Mouse (Mus musculus) forebrain, postnatal 0 days (tissue): ENCODE results near the gene Ctxn1. TPM values are rescaled to one million over a fixed set of nuclear protein-coding genes. Genes with fewer than 3 reads are reported as not detected.
A peak's percentile ranks its signal among the peaks of the same experiment; 100 is the strongest.

ENCODE experiments used
- ATAC-seq: fragments of 200-750 bp; cut with Nextera tagmentation; 2 replicates; pipeline ENCODE4 v1.8.0; 2017; ENCODE audit warnings: mild to moderate bottlenecking, moderate library complexity
- DNase-seq: peaks from one replicate; pipeline ENCODE4 v3.0.0-alpha.2; 2015
- H3K27ac ChIP-seq: fragments of 300-500 bp; sonication (generic); 2 replicates; pipeline ENCODE4 v1.5.1; 2014; ENCODE audit warnings: low read depth, mild to moderate bottlenecking, antibody characterized with exemption, low read length, moderate library complexity, mixed read lengths
- H3K27me3 ChIP-seq: fragments of 300-500 bp; sonication (generic); 2 replicates; pipeline ENCODE4 v1.6.1; 2014; ENCODE audit warnings: mild to moderate bottlenecking, low read length, mixed read lengths; ENCODE audit not compliant: insufficient read depth
- H3K36me3 ChIP-seq: fragments of 300-500 bp; sonication (generic); 2 replicates; pipeline ENCODE4 v1.6.1; 2014; ENCODE audit warnings: mild to moderate bottlenecking, moderate library complexity; ENCODE audit not compliant: insufficient read depth
- H3K4me1 ChIP-seq: fragments of 300-500 bp; sonication (generic); 2 replicates; pipeline ENCODE4 v1.6.1; 2014; ENCODE audit warnings: antibody characterized with exemption; ENCODE audit not compliant: insufficient read depth
- H3K4me2 ChIP-seq: fragments of 300-500 bp; sonication (generic); 2 replicates; pipeline ENCODE4 v1.6.1; 2014; ENCODE audit warnings: low read depth, mild to moderate bottlenecking, moderate library complexity
- H3K4me3 ChIP-seq: fragments of 300-500 bp; sonication (generic); 2 replicates; pipeline ENCODE4 v1.5.1; 2014; ENCODE audit warnings: low read depth, low read length, mixed read lengths
- H3K9ac ChIP-seq: fragments of 300-500 bp; sonication (generic); 2 replicates; pipeline ENCODE4 v1.6.1; 2014; ENCODE audit warnings: mild to moderate bottlenecking
- H3K9me3 ChIP-seq: fragments of 300-500 bp; sonication (generic); 2 replicates; pipeline ENCODE4 v1.6.1; 2016; ENCODE audit warnings: low read length
- CTCF ChIP-seq: sonication (generic); IDR thresholded peaks from 2 replicates; pipeline ENCODE4 v1.5.1; 2016; ENCODE audit warnings: antibody characterized with exemption, control low read depth, low read depth
- WGBS: fragments of 180-500 bp; shearing (Covaris S2); extraction: QIAGEN DNeasy Blood & Tissue Kit; methylation state at CpG from one replicate; pipeline ENCODE4 v1.1.7; 2014; 5-methylcytosine and 5-hydroxymethylcytosine counted together
- polyA plus RNA-seq: library from polyadenylated mRNA; unstranded; fragments of >200 nt; fragmentation: Nextera tagmentation; extraction: Ambion mirVana; gene quantifications from 2 replicates; pipeline ENCODE4 v1.2.1, GENCODE M21; 2015
- total RNA-seq: library from RNA; depleted of rRNA; stranded (reverse); fragments of >200 nt; gene quantifications from 2 replicates; pipeline ENCODE4 v1.2.3, GENCODE M21; 2014

Gene Ctxn1
- total and polyA plus RNA-seq, 2 experiments from 2014 or later, result 113 to 452 TPM

DNA sequence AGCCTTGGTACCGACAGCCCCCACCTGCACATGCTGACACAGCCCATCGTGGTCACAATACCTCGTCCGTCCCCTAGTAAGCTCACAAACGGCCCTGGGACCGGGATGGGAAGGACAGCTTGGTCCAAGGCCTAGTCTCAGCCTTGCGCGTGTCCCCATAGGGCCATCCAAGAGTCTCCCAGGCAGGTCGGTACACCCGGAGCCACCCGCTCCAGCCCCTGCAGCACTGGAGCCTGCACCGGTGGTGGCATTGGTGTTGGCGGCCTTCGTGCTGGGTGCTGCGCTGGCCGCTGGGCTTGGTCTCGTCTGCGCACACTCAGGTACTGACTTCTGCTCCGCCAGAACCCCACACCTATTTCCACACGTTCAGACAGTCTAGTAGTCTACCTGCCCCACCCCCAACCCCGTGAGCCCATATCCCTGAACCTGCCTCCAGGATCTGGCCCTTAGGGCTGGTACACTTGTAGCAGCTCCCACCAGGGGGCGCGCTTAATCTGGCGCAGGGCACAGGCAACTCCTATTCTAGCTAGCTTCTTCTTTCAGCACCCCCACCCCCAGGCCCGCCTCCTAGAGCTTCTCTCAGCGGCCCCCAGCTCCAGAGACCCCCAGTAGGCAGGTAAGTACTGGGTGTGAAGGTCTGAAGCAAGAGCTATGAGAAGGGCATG lies 8.6 kb downstream of the Ctxn1 start:
- H3K4me3 ChIP-seq, result no peak overlapping the region
- H3K9ac ChIP-seq, result no peak overlapping the region
- H3K36me3 ChIP-seq, result peaks cover 45% of the 10 kb centered on the region
- 34% methylated on average over 26 of the region's 26 CpGs for WGBS
- TF ChIP-seq CTCF, result peak; percentile 87
- peaks cover 10% of the 10 kb centered on the region; the same call in 1 of the 2 replicates for H3K4me1 ChIP-seq
- H3K9me3 ChIP-seq, result no peaks in the 10 kb centered on the region
- peak; percentile 34 for ATAC-seq
- H3K27ac ChIP-seq, result no peak overlapping the region
- H3K27me3 ChIP-seq, result no peaks in the 10 kb centered on the region
- DNase-seq, result peak; percentile 86
- H3K4me2 ChIP-seq, result no peak overlapping the region

- no peak for DNase-seq
- Histone ChIP-seq H3K27ac (no peak overlapping the region; the same call in 1 of the 2 replicates), H3K9me3 (no peaks in the 10 kb centered on the region), H3K4me1 (peaks cover 10% of the 10 kb centered on the region; the same call in 1 of the 2 replicates), H3K9ac (no peak overlapping the region), H3K4me3 (no peak overlapping the region), H3K4me2 (no peak overlapping the region), H3K36me3 (peaks cover 46% of the 10 kb centered on the region), H3K27me3 (no peaks in the 10 kb centered on the region)
- ATAC-seq, result no peak
- no peak for TF ChIP-seq CTCF
- 18% methylated on average over 29 of the region's 29 CpGs for WGBS
Observed at GRCm38 (mm10) chr8:4249213-4249612, 9.9 kb downstream of the Ctxn1 start.

DNA sequence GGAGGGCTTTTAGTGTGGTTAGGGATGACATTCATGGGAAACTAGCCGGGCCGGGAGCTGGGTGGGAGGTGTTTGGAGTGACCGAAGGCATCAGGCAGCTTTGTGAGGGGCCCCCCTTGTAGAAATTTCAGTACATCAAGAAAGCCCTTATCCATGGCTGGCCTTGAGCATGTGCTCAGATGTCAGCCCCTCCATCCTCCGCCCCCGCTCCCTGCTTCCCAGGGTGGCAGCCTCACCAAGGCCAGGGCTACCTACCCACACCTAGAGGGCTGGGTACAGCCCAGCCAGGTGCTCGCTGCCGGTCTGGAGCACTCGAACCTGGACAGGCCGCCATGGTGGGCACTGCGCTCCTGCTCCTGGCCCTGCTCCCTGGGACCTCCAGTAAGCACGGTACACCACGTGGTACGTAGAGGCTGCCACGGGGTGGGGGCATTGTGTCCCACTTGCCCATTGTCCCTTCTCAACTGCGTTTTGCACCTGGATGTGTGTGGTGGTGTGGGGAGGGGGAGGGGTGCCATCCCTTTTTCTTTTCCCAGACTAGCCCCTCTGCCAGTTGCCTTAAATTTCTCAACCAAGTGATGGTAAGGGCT lies 11.0 kb downstream of the Ctxn1 start, which contains the start of gene Tgfbr3l:
TSS of gene Tgfbr3l (plus strand) at position 264 of the 590 bp plus-strand sequence.
- Histone ChIP-seq H3K4me2 (no peak within 1 kb of the TSS), H3K27me3 (no peaks in the 10 kb centered on the region), H3K4me1 (0 out of 2 replicates have a peak, but pooled peaks cover 4% of the 10 kb centered on the region), H3K9ac (no peak within 1 kb of the TSS), H3K4me3 (no peak within 1 kb of the TSS), H3K27ac (no peak within 1 kb of the TSS), H3K36me3 (peaks cover 58% of the 10 kb centered on the region), H3K9me3 (no peaks in the 10 kb centered on the region)
- 76% methylated on average over 15 of the region's 15 CpGs for WGBS
- no peak for ATAC-seq
- no peak for TF ChIP-seq CTCF
- no peak for DNase-seq

DNA sequence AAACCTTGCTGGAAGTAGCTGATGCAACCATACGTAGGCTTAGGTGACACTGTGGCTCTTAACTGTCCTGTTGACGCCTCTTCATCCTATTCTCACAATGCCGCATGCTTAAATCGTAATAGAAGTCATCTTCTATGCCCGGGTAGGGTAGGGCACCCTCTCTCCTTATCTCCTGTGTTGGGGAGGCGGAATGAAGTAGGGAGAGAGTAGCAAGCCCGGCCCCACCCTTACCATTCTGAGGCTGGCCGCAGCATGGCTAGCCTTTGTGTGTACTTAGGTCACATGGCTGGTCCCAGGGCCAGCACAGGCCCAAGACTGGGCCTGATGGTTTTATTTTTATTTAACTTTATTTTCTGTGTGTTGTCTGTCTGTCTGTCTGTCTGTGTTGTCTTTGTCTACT lies 11.8 kb downstream of the Ctxn1 start:
- Histone ChIP-seq H3K4me1 (no peaks in the 10 kb centered on the region), H3K9ac (no peak overlapping the region), H3K4me3 (no peak overlapping the region), H3K27ac (no peak overlapping the region), H3K36me3 (peaks cover 66% of the 10 kb centered on the region), H3K27me3 (no peaks in the 10 kb centered on the region), H3K9me3 (no peaks in the 10 kb centered on the region), H3K4me2 (no peak overlapping the region)
- TF ChIP-seq CTCF, result no peak
- ATAC-seq (no peak), DNase-seq (no peak)
- WGBS, result 91% methylated on average over 8 of the region's 8 CpGs

GRCm38 (mm10) chr8:4245737-4246136 lies 13.3 kb downstream of the Ctxn1 start:
- 81% methylated on average over 13 of the region's 13 CpGs for WGBS
- Histone ChIP-seq H3K36me3 (peaks cover 76% of the 10 kb centered on the region), H3K4me1 (no peaks in the 10 kb centered on the region)

DNA sequence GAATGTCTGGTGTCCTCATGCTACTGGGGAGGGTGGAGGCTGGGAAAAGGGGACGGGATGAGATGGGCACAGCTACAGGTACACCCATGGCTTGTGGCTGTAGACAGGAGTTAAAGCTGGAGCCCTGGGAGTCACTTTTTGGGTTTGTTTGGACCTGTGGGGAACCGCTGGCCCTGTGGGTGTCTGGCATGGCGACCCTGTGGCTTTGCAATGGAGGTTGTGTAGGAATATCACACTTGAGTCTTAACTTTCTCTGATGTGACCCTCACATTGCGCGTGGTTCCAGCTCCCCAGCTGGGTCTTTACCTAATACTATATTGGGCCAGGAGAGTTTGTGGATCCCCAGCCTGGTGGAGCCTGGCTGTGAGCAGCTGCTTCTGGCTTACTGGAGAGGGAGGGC lies 14.0 kb downstream of the Ctxn1 start:
- Histone ChIP-seq H3K4me1 (peaks cover 5% of the 10 kb centered on the region; the same call in 1 of the 2 replicates), H3K4me3 (no peak overlapping the region), H3K27me3 (no peaks in the 10 kb centered on the region), H3K36me3 (peaks cover 79% of the 10 kb centered on the region), H3K4me2 (no peak overlapping the region), H3K9ac (no peak overlapping the region), H3K9me3 (no peaks in the 10 kb centered on the region), H3K27ac (no peak overlapping the region)
- WGBS, result 98% methylated on average over 5 of the region's 5 CpGs
- TF ChIP-seq CTCF, result no peak
- DNase-seq (no peak), ATAC-seq (no peak)

More at GRCm38 (mm10) chr8:4245737-4246136, 13.3 kb downstream of the Ctxn1 start:
- Histone ChIP-seq H3K9me3 (no peaks in the 10 kb centered on the region), H3K9ac (no peak overlapping the region), H3K27ac (no peak overlapping the region), H3K27me3 (no peaks in the 10 kb centered on the region), H3K4me3 (no peak overlapping the region), H3K4me2 (no peak overlapping the region)
- DNase-seq (no peak), ATAC-seq (no peak)
- TF ChIP-seq CTCF, result no peak

- peaks cover 34% of the 10 kb centered on the region for H3K36me3 ChIP-seq
- 13% methylated on average over 19 of the region's 19 CpGs for WGBS
- peak overlapping the region; percentile 84 for H3K4me3 ChIP-seq
- H3K27me3 ChIP-seq, result no peaks in the 10 kb centered on the region
- peak overlapping the region; percentile 88 for H3K4me2 ChIP-seq
- peak overlapping the region; percentile 89 for H3K27ac ChIP-seq
- DNase-seq, result no peak
- peak overlapping the region; percentile 78 for H3K9ac ChIP-seq
- no peaks in the 10 kb centered on the region for H3K9me3 ChIP-seq
- H3K4me1 ChIP-seq, result peaks cover 12% of the 10 kb centered on the region
- ATAC-seq, result no peak; the same call in 1 of the 2 replicates
- TF ChIP-seq CTCF, result no peak
Observed at GRCm38 (mm10) chr8:4239193-4239890, 19.7 kb downstream of the Ctxn1 start.
